Mouse (Mus musculus) gastrocnemius, postnatal 4 days (tissue): ENCODE results near the gene Ciita. TPM values are rescaled to one million over a fixed set of nuclear protein-coding genes. Genes with fewer than 3 reads are reported as not detected.

ENCODE experiments used
- DNase-seq, 2 experiments: peaks; one replicate each; pipeline ENCODE4 v3.0.0; 2021 to 2022; ENCODE audit warnings: low spot score in 2 of 2, mixed read lengths in 2 of 2
- total RNA-seq, 2 experiments: library from RNA; stranded (reverse); gene quantifications; 2 replicates each; pipeline ENCODE4 v1.2.3; 2021

The Ciita gene
- total RNA-seq, 2 experiments from 2014 or later, result 0.17 to 0.29 TPM

DNA sequence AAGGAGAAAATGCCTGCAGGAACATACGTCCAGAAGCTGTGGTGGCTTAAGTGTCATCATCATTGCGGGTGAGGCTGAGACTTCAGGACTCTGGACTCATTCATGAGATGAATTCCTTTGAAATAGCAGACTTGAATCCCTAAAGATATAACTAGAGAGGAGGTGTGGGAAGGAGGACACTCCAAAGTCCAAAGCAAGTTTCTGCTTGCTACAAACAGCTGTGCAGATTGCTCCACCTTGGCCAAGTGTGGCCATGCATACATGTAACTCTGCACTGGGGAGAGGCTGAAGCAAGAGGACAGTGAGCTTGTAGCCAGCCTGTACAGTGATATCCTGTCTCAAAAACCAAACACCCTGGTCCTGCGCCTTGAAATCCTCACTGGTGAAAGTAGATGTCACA is 7.9 kb upstream of the Ciita start:
- no peak for DNase-seq

DNA sequence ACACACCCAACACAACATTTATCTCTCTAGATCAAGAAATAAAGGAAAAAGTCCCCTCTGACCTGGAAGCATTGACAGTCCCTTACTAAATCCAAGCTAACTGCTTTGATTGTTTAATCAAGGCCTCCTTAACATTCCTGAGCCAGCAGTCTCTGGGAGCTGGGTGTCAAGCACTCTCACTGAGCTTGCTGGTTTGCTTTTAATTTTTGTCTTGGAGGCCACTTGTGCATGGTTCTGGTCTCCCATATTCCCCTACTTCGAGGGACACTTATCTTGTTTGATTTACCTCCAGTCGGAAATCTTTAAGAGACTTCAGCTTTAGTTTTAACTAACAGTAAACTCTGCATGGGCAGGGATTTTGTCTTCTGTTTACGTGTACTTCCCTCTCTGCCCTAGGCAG is 4.9 kb upstream of the Ciita start:
- DNase-seq, result no peak

DNA sequence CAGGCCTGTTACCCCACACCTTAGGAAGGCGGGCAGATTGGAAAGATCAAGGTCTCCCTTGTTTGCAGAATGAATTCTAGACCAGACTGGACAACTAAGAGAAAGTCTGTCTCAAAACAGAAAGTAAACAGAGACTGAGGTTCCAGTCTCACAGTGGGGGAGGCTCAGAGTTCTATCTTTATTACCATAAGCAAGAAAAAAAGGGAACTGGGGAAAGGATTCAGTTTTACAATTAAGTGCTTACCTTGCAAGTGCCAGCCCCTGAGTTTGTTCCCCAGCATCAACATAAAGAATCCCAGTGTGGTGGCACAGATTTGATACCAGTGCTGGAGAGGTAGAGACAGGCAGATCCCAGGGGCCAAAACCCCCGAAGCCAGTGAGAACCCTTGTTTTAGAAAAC is 3.9 kb upstream of the Ciita start:
- DNase-seq, result no peak

DNA sequence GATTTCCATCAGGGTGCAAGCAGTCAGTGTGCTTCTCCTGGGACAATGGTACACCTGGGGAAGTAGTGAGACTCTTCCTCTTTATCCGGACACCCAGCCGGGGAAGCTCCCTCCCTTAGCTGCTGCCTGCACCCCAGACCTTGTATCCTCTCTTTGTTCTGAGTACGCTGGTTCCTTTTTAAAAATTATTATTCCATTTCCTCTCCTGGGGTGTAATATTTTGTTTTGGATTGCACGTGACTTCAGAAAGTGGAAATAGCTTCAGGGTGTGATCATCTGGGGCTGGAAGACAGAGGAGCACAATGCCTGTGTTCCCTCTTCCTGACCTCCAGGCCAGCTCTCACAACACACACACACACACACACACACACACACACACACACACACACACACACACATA is 2.5 kb downstream of the Ciita start:
- no peak for DNase-seq

DNA sequence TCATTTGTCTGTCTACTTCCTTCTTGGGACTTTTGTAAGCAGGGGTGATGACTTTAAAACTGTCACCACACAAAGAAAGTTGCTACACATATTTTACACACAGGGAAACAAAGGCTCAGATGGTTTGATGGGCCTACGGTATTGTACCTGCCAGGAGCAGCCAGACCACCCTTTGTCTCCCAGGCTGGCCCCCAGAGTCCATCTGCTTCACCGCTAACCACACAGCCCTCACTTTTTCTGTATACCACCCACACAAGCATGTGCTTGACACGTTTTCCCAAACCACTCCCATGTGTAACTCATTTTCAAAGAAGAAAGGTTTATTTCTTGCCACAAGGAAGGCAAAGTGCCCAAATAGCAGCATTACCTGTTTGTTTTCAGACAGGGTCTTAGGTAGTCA is 7.1 kb downstream of the Ciita start:
- no peak for DNase-seq

DNA sequence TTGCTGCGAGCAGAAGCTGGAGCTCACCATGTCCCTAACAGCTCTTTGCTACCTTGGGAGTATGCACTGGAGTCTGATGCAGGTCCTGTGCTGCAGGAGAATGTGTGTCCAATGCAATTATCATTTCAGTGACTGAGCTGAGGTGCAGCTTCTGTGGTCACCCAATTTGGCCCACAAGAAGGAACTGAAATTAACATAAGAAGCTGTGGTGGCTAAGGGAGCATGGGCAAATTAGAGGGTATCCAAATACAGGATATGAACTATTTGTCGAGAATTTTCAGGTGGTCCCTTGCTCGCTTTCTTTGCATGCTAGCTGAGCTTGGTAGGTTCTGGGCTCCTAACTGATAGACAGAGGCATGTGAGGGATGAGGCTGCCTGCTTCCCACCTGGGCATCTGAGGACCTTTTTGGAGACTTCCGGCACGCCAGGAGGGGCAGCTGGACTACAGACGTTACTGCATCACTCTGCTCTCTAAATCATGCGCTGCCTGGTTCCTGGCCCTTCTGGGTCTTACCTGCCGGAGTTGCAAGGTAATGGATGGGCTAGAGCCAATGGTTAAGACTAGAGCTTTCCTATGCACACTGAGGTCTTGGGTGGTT is 8.1 kb downstream of the Ciita start:
- no peak for DNase-seq

DNA sequence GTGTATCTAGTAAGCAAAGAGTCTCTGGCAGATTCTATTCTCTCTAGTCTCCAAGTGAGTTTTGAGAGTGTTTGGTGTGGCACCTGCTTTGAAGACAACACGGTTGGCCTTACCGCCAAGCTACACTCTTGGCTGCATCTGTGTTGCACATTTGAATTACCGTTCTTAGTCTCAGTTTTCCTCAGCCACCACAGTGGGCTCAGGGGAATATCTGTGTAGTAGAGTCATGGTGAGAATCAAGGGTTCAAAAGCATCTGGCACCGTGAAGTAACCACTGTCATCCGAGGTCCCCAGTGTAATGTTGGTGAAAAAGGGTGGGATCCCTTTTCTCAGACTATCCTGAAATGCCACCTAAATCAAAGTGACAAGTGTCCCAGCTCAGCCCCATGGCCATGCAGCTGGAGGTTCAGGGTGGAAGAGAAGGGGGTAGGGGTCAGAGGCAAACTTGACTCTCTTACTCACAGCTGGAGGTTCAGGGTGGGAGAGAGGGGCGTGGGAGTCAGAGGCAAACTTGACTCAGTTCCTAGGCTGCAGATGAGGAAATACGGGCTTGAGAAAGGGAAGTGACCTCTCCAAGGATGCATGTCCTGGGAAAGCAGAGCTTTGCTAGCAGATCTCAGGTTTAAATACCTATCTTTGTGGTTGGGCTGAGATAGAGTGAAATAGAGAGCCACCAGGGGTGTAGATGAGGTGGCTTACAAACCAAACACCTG is 9.1 kb downstream of the Ciita start:
- no peak for DNase-seq

DNA sequence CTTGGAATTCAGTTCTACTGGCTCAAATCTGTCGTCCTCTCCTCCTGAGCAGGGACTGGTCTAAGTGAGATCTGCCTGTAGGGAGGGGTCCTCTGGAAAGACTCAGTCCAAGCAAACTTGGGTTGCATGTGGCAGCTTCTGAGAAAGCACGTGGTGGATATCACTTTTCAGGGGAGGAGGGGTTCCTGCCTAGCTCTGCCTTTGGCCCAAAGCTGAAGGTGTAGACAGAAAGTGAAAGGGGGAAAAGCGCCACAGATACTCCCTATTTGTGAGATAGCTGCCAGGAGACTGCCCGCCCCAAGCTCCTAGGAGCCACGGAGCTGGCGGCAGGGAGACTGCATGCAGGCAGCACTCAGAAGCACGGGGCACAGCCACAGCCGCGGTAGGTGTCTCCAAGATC is 9.6 kb downstream of the Ciita start:
- no peak for DNase-seq

DNA sequence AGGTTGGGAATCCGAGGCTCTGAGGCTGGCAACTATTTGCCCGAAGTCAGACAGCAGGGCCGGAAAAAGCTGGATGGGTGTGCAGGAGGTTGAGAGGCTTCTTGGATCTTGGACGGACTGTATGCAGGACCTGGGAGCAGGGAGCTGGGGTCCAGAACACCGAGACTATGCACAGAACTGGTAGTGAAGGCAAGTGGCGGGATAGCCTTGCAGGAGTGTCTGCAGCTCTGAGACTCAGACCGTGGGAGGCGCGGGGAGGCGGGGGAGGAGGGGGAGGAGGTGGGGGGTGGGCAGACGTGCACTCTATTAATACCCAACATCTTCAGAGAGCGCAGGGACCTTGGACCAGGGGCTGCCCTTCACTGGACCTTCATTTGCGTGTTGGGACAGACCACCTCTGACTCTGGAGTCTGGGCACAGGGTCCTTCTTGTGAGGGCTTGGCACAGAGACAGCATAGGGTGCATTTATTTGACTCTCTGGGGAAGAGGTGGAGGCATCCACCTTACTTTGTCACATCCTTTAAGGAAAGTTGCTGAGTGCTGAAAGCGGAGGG is 10.1 kb downstream of the Ciita start:
- no peak for DNase-seq

DNA sequence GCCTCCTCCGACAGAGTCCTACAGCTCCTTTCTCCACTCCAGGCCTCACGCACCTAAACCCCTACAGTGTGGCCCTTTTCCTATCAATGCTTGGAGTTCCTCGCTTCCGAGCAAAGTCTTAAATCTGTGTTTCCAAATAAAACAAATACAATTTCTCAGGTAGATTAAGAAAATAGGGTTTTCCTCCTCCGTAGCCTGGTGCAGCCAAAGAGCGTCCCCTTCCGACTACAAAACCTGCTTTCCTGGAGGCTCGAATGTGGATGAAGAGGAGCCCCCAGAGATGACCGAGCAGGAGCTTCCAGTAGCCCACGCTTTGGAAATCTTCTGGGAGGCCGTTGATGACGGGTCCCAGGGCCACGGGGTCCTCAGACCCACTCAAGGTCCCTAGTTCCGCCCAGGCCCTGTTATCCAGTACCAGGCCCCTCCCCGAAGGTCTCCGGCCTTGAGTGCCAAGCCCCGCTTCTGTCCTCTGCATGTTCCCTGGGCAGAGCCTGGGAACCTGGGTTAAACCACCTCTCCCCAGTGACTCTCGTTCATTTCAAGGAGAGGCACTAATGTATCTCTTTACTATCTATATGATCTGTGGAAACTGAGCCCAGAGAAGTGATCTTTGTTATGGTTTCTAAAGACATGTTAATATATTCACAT is 10.8 kb downstream of the Ciita start:
- no peak for DNase-seq

DNA sequence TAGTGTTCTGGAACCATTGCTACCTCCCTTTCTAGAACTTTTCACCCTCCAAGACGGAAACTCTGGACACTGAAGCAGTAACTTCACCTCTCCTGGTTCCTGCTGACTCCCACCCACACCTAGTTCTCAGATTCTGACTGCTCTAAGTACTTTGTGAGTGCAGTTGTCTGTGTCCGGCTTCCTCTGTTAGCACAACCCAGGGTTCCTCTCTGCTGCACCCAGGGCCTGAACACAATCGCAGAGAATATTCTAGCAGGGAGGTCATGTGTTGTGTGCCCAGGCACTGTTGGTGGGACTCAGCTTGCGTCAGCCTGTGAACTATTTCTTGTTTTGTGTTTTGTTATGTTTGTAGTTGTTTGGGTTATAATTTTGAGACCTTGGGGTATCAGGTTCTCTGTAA is 11.9 kb downstream of the Ciita start:
- no peak for DNase-seq

DNA sequence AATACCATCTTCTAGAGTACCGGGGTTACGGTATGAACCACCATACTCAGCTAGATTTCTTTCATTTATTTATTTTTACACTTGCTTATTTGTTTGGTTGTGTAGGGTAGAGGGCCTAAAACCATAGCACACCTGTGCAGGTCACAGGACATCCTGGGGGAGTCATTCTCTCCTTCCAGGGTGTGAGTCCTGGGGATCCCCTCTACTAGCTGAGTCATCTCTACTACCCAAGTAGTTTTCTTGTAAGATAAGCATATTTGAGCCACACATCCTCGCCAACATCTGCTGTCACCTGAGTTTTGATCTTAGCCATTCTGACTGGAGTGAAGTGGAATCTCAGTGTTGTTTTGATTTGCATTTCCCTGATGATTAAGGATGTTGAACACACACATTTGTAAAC is 12.7 kb downstream of the Ciita start:
- no peak for DNase-seq

DNA sequence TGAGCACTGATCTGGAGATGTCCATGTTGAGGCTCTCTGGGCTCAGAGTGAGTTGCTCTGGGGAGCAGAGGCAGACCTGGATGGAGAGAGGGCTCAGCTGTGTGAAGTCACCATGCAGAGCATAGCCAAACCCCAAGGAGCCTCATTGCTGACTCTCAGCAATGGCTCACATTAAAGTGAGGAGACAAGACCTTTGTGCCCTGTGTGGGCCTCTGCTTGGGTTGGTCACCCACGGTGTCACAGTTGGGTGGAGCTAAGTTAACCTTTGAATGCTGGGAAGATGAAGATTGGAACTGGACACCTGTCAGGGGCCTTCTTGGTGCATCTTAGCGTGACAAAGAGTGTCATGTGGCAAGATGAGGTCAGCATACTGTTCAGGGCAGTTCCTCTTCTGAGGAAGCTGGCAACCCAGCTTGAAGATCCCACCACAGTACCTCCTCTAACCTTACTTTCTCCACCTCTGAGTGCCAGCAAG is 16.0 kb downstream of the Ciita start:
- DNase-seq, result no peak

DNA sequence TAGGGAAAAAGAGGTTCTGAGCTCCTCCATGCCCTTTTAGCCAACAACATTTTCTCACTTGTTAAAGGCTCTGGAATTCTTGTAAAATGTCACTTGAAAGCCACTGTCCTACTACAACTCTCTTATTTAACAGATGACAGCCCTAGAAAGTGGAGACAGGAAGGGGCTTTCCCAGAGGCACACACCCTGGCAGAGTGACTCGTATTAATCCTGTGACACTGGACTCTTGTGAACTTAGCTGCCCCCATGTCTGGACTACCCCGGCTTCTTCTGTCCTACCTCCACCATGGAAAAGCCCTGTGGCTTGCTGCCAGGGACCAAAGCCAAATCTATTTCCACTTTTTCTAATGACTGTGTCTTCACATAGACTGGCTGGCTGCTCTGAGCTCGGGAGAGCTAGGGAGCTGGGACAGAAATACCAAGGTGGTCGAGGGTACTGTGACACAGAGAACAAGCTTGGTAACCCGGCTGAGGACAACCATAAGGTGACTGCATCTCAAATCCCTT is 18.3 kb downstream of the Ciita start:
- no peak for DNase-seq

DNA sequence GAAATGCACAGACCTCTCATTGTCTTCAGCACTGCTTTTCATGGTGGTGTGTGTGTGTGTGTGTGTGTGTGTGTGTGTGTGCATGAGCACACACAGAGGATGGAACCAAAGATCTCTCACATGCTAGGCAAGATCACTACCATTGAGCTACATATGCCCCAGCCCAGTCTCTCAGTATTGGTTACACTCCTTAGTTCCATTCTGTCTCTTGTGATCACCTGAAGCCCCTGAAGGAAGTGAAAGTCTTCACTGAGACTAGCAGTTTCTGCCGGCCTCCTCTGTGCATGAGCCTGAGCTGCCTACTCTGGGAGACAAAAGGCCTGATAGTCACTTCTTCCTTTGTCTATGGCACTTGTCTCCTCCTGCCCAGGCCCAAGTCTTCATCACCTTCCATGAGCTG is 19.3 kb downstream of the Ciita start:
- no peak for DNase-seq

DNA sequence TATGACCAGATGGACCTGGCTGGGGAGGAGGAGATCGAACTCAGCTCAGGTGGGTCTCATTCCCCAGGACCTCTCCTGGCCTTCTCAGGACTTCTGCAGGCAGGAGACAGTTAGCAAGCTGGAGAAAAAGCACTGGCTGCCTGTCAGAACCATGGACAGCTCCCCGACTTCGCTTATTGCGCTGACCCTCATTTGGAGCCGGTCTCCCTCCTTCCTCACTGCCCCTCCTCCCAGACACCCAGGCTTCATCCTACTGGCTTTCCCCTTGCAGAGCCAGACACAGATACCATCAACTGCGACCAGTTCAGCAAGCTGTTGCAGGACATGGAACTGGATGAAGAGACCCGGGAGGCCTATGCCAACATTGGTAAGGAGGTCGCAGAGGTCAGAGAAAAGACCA is 22.0 kb downstream of the Ciita start:
- peak in 1 of 2 experiments; percentile 50 for DNase-seq

DNA sequence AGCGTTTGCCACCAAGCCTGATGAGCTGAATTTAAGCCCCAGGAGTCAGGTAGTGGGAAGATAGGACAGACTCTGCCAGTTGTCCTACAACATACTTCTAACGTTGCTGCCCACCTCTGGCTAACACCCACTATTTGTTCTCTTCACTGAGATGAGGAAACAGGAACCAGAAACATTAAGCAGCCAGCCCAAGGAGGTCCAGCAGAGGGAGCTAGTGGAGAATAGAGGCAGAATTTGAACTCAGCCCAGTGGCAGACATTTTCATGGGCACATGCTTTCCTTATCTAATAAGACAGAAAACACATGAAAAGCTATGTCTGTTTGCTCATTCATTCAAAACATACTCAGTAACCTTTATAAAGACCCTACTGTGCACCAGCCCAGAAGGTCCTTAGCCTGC is 23.2 kb downstream of the Ciita start:
- DNase-seq, result no peak

DNA sequence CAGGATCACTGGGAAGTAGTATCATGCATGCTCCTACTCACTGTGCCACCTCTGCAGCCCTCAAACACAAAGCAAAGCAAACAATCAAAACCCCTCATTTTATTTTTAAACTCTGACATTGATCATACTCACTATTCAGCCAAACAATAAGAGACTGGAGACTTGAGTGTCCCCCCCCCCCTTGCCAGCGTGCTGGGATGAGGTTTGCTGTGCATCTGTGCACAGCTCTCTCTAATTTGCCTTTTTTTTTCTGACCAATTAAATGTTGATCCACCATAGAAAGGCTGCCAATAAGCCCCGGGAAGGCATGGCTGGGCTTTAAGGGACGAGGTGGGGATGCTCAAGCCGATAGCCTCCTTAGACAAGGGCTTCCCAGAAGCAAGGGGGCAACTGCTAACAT is 27.6 kb downstream of the Ciita start:
- DNase-seq, result no peak

DNA sequence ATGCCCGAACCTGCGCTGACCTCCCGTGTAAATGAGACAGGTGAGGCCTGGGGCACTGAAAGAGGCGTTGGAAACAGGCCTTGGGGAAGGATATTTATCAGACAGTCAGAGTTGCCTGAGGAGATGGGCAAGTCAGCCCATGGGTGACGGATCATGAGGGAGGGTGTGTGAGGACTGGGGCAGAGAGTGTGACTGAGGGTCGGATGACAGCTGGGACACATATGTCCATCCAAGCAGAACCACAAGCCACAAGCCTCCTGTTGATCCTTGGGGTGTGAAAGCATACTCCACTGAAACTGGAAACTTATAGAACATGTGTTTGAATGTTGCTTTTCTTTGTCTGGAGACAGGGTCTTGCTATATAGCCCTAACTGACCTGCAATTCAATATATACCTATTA is 28.8 kb downstream of the Ciita start:
- DNase-seq, result no peak

DNA sequence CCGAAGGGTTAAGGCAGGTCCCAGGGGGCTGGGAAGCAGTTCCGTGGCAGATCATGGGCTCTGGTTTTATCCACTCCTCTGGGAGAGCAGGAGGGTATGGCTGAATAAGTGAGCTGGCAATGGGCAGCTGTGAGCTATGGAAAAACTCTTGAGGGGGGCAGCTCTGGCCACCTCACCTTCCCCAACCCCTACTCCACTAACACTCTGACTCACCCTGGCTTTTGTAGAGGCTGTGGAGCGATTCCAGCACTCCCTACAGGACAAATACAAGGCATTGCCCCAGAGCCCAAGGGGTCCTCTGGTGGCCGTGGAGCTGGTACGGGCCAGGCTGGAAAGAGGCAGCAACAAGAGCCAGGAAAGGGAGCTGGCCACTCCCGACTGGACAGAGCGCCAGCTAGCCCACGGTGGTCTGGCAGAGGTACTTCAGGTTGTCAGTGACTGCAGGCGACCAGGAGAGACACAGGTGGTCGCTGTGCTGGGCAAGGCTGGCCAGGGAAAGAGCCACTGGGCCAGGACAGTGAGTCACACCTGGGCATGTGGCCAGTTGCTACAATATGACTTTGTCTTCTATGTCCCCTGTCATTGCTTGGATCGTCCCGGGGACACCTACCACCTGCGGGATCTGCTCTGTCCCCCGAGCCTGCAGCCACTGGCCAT is 30.7 kb downstream of the Ciita start:
- DNase-seq, result no peak

DNA sequence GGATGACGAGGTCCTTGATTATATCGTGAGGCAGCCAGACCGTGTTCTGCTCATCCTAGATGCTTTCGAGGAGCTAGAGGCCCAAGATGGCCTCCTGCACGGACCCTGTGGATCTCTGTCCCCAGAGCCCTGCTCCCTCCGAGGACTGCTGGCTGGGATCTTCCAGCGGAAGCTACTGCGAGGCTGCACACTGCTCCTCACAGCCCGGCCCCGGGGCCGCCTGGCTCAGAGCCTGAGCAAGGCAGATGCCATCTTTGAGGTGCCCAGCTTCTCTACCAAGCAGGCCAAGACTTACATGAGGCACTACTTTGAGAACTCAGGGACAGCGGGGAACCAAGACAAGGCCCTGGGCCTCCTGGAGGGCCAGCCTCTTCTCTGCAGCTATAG is 31.3 kb downstream of the Ciita start:
- DNase-seq, result no peak
